Mouse (Mus musculus): ENCODE results near the gene Tmem106a. TPM values are rescaled to one million over a fixed set of nuclear protein-coding genes. Genes with fewer than 3 reads are reported as not detected.

Gene Tmem106a
- 16.5 and 19.3 TPM in 2 replicates for polyA plus RNA-seq (2015; fragmentation: Nextera tagmentation; extraction: Ambion mirVana)

DNA sequence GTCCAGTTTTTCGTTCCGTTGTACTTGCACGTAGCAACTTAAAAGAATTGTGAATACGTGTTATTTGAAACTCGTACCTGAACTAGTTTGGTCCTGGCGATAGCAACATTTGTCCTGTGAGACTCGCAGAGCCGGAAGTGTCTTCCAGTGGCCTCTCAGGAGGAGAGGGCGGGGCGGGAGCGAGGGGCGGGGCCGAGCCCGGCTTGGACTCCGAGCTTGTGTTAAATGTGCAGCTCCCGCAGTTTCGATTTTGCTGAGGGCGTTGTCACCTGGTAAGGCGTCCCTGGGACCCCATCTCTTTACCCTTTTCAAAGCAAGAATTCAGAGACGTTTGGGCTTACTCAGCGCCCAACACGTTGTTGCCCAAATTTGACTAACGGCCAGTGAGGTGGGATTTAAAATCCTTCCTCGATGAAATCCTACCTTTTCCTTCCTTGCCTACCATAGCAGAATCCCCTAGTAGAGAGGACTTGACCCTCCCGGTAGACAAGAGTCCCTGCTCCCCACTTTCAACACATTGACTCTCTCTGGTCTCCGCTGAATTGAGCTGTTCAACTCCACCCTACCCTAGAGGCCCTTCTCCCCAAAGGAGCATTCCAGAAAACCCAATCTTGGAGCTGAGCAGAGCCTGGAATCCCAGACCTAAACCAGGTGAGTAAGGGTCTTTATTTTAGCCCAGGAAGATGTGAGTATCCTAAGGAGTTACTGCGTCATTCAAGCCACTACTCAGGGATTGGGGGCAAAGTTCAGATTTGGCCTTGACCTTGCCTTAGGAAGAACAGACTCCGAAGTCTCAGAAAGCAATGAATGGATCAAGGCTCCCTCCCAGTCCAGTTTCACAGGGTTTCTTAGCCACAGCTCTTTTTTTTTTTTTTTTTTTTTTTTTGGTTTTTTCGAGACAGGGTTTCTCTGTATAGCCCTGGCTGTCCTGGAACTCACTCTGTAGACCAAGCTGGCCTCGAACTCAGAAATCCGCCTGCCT, at the start of gene Tmem106a:
TSS of gene Tmem106a (plus strand) at position 189 of the 982 bp plus-strand sequence.

GRCm38 (mm10) chr11:101551751-101552475, 30.1 kb upstream of the Tmem106a start, which contains the start of the genes Brca1 and Nbr1:
TSS of gene Brca1 (minus strand) at chr11:101551955.
TSS of gene Nbr1 (plus strand) at chr11:101552149.

DNA sequence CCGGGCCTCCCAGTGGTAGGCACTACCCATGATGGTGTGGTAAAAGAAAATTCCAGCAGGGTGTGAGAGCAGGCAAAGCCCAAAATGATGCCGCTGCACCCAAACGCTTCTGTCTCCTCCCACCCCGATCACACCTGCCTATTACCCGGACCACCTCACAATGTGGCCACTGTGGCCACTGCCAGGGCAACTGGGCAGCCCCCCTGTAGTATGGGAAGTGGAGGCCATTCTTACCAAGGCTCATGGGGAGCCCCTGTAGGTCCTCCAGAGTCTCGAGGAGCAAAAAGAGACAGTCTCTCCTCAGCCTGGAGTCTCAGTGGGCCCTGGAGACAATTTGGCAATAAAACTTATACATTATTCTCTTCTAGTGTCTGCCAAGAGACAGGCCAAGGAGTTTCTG, 17.1 kb downstream of the Tmem106a start, which contains the start of gene Gm11634:
TSS of gene Gm11634 (minus strand) at position 101 of the 400 bp plus-strand sequence.

GRCm38 (mm10) chr11:101626995-101627856, 45.2 kb downstream of the Tmem106a start, which contains the start of gene Rdm1:
TSS of gene Rdm1 (plus strand) at chr11:101627195.

Other genes with a start within 250 kb of the Tmem106a start
- gene G6pc, start 214.7 kb upstream of the Tmem106a start, polyA plus RNA-seq (2015; fragmentation: Nextera tagmentation; extraction: Ambion mirVana): 0.23 TPM in 2 replicates
- gene Aarsd1, start 164.6 kb upstream of the Tmem106a start, polyA plus RNA-seq (2015; fragmentation: Nextera tagmentation; extraction: Ambion mirVana): 22.9 and 26.4 TPM in 2 replicates
- gene Gm27029, start 157.4 kb upstream of the Tmem106a start, polyA plus RNA-seq (2015; fragmentation: Nextera tagmentation; extraction: Ambion mirVana): 4.0 and 5.9 TPM in 2 replicates
- gene Rundc1, start 157.2 kb upstream of the Tmem106a start, polyA plus RNA-seq (2015; fragmentation: Nextera tagmentation; extraction: Ambion mirVana): 10.5 and 11.5 TPM in 2 replicates
- gene Ptges3l, start 156.9 kb upstream of the Tmem106a start, polyA plus RNA-seq (2015; fragmentation: Nextera tagmentation; extraction: Ambion mirVana): 20.4 and 24.3 TPM in 2 replicates
- gene Rpl27, start 139.9 kb upstream of the Tmem106a start, polyA plus RNA-seq (2015; fragmentation: Nextera tagmentation; extraction: Ambion mirVana): 267 and 271 TPM in 2 replicates
- 35.7 and 39.5 TPM in 2 replicates for gene Ifi35, start 133.8 kb upstream of the Tmem106a start, polyA plus RNA-seq (2015; fragmentation: Nextera tagmentation; extraction: Ambion mirVana)
- 7.1 and 8.2 TPM in 2 replicates for gene Rnd2, start 117.2 kb upstream of the Tmem106a start, polyA plus RNA-seq (2015; fragmentation: Nextera tagmentation; extraction: Ambion mirVana)
- 80.4 and 88.7 TPM in 2 replicates for gene Vat1, start 116.0 kb upstream of the Tmem106a start, polyA plus RNA-seq (2015; fragmentation: Nextera tagmentation; extraction: Ambion mirVana)
- gene Brca1, start 30.3 kb upstream of the Tmem106a start, polyA plus RNA-seq (2015; fragmentation: Nextera tagmentation; extraction: Ambion mirVana): 2.2 and 2.7 TPM in 2 replicates
- 36.2 and 36.7 TPM in 2 replicates for gene Nbr1, start 30.1 kb upstream of the Tmem106a start, polyA plus RNA-seq (2015; fragmentation: Nextera tagmentation; extraction: Ambion mirVana)
- gene Gm11634, start 17.0 kb downstream of the Tmem106a start, polyA plus RNA-seq (2015; fragmentation: Nextera tagmentation; extraction: Ambion mirVana): not detected in 2 replicates
- 23.8 and 26.2 TPM in 2 replicates for gene Rdm1, start 45.0 kb downstream of the Tmem106a start, polyA plus RNA-seq (2015; fragmentation: Nextera tagmentation; extraction: Ambion mirVana)
- gene Arl4d, start 83.3 kb downstream of the Tmem106a start, polyA plus RNA-seq (2015; fragmentation: Nextera tagmentation; extraction: Ambion mirVana): 31.7 and 40.2 TPM in 2 replicates
- gene Dhx8, start 150.7 kb downstream of the Tmem106a start, polyA plus RNA-seq (2015; fragmentation: Nextera tagmentation; extraction: Ambion mirVana): 14.3 and 15.7 TPM in 2 replicates
- 0.33 and 0.63 TPM in 2 replicates for gene Etv4, start 203.1 kb downstream of the Tmem106a start, polyA plus RNA-seq (2015; fragmentation: Nextera tagmentation; extraction: Ambion mirVana)

All from urinary bladder, postnatal 0 days (tissue).